Mouse (Mus musculus) gastrocnemius, adult 18-20 months (tissue): ENCODE data around the gene Ipcef1. TPM values are rescaled to one million over a fixed set of nuclear protein-coding genes. Genes with fewer than 3 reads are reported as not detected.
"Not testable (repeated sequence)": the region's sequence is repeated elsewhere in the genome, so short reads cannot be mapped to it uniquely, and the experiment has no call there.

Experiments used
- DNase-seq: peaks from one replicate; pipeline ENCODE4 v3.0.0; 2021; ENCODE audit warnings: low spot score
- total RNA-seq, 2 experiments: library from RNA; stranded (reverse); gene quantifications; 2 replicates each; pipeline ENCODE4 v1.2.3; 2021

Gene Ipcef1
- total RNA-seq, 2 experiments from 2014 or later: not detected

DNA sequence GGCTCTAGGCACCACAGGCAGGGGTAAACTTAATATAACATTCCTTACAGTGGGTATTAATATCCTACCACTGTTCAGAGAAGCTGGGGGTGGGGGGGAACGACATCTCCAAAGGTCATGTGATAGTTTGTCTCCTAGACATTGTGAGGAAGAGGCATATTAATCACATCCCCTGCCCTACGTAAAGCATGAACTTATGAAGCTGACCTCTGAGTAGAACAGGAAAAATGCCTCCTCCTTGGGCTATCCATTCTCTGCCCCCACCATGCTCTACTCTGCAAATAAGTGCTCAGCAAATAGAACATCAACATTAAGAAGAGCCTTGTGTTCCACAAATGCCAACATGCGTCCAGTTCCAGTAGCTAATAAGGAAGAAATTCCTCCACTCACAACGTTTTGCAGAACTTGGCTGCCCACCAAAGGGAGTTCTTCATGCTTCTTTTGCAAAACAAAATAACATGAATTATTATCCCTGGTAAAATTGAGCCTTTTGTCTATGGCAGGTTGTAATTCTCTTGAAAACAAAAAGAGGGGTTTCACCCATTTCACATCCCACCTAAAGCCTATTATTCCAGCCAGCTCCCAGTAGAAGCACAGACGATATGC lies 162.5 kb downstream of the Ipcef1 start:
- no peak for DNase-seq

GRCm38 (mm10) chr10:6885460-6885859 lies 166.8 kb downstream of the Ipcef1 start:
- no peak for DNase-seq

DNA sequence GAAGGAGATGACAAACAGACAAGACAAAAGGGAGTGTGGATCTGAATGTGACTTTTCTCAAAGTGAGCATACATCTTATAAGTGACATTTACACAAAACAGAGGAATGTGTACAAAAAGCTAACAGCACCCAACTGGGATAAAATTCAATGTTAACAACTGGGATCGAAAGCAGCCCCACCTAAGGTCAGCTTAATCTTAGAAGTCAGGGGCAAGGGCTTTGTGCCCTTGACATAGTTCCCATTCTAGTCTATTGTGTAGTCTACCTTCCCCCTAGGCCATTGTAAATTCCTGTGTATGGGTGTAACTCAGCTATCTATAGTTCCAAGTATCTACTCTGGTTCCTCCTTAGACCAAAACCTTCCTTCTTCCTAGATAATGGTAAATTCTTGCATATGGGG lies 170.2 kb downstream of the Ipcef1 start:
- not testable (repeated sequence) for DNase-seq

DNA sequence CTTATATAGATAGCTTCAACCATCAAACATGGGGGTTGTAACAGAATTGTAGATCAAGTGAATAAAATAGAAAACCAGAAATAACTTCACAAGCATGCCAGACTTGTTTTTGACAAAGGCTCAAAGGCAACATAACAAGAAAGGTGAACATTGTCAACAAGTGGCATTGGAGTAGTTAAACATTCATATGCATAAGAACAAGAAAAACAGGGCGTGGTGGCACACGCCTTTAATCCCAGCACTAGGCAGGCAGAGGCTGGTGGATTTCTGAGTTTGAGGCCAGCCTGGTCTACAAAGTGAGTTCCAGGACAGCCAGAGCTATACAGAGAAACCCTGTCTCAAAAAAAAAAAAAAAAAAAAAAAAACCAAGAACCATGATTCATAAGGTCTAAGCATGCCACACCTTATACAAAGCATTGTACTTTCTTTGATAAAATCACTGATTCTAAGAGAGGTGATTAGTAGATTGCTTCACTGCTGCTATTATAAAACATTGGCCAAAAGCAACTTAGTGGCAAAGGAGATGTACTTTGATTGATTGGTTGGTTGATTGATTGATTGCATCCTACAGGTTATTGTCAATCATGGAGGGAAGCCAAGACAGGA lies 173.9 kb downstream of the Ipcef1 start:
- DNase-seq: no peak

- DNase-seq: no peak
Observed at GRCm38 (mm10) chr10:6873917-6874316, 178.4 kb downstream of the Ipcef1 start.

- no peak for DNase-seq
Observed at GRCm38 (mm10) chr10:6871418-6872072, 180.7 kb downstream of the Ipcef1 start.

GRCm38 (mm10) chr10:6855812-6856211 lies 196.5 kb downstream of the Ipcef1 start:
- no peak for DNase-seq

DNA sequence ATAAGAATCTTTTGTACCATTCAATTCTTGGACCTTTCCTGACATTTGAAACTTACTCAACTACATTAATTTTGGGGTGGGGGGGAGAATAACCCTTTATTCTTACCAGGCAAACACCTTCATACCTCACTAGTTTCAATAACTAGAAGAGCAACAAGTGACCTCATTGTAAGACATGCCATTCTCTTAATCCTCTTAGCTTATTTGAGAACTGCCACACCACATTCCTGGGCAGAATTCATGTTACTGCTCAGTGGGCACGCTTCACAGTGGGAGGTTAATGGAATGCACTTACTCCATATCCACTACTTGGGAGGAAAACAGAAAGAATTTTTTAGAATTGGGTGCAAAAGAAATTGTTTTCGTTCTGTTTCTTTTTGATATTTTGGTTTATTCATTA lies 203.4 kb downstream of the Ipcef1 start:
- DNase-seq: no peak

- no peak for DNase-seq
Observed at GRCm38 (mm10) chr10:6848162-6848754, 204.0 kb downstream of the Ipcef1 start.

DNA sequence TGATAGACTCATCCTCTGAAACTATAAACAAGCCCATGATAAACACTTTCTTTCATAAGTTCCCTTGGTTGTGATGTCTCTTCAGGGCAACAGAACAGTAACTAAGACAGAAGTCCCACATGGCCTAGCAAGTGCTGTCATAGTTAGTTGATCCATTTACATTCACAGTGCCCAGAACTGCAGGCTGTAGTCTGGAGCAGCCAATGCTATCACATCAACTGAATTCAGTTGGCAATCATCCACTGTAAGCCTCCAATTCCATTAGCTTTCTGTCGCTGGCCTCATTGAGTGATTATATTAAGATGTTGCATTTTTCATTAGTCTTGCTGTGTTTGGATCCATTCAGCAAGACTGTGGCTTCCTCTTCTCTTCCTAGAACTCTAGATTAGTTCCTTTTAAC lies 206.0 kb downstream of the Ipcef1 start:
- DNase-seq: no peak

DNA sequence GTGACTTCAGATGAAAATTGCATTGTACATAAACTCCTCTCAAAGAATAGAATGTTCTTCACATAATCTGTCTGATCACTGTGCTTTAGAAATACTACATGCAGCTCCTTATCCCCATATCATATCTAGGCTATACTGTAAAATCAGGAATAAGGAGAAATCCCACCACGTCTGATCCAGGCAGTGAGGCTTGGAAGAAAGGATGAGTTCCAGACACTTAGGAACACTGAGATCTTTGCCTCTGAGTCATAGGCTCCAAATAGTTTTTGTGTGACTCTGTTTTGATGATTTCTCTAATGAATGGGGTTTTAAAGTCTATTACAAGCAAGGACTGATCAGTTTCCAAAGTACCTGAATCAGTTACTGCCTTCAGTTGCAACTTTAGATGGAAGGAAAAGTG lies 210.1 kb downstream of the Ipcef1 start:
- DNase-seq: no peak

Other genes with a start within 250 kb of the Ipcef1 start
- gene Cnksr3, start 159.8 kb upstream of the Ipcef1 start, total RNA-seq: 1 to 10 TPM; 3.9 to 7.0 TPM